Mouse (Mus musculus) hindbrain, postnatal 0 days (tissue): ENCODE results near the gene Coro6. TPM values are rescaled to one million over a fixed set of nuclear protein-coding genes. Genes with fewer than 3 reads are reported as not detected.
A peak's percentile ranks its signal among the peaks of the same experiment; 100 is the strongest.

Experiments used
- ATAC-seq: fragments of 200-750 bp; cut with Nextera tagmentation; 2 replicates; pipeline ENCODE4 v1.8.0; 2017; ENCODE audit warnings: mild to moderate bottlenecking, moderate TSS enrichment, moderate library complexity
- DNase-seq: peaks from one replicate; pipeline ENCODE4 v3.0.0-alpha.2; 2015; ENCODE audit warnings: low spot score
- H3K27ac ChIP-seq: fragments of 300-500 bp; sonication (generic); 2 replicates; pipeline ENCODE4 v1.5.1; 2014; ENCODE audit warnings: mild to moderate bottlenecking
- H3K27me3 ChIP-seq: fragments of 300-500 bp; sonication (generic); 2 replicates; pipeline ENCODE4 v1.6.1; 2014; ENCODE audit warnings: low read length, mixed read lengths; ENCODE audit not compliant: insufficient read depth
- H3K36me3 ChIP-seq: fragments of 300-500 bp; sonication (generic); 2 replicates; pipeline ENCODE4 v1.6.1; 2014; ENCODE audit warnings: low read length, mixed read lengths; ENCODE audit not compliant: insufficient read depth
- H3K4me1 ChIP-seq: fragments of 300-500 bp; sonication (generic); 2 replicates; pipeline ENCODE4 v1.6.1; 2014; ENCODE audit warnings: antibody characterized with exemption, low read length, mixed read lengths; ENCODE audit not compliant: insufficient read depth
- H3K4me2 ChIP-seq: fragments of 300-500 bp; sonication (generic); 2 replicates; pipeline ENCODE4 v1.6.1; 2014; ENCODE audit warnings: low read depth, mild to moderate bottlenecking, low read length, moderate library complexity, mixed read lengths
- H3K4me3 ChIP-seq: fragments of 300-500 bp; sonication (generic); 2 replicates; pipeline ENCODE4 v1.5.1; 2014; ENCODE audit warnings: low read length
- H3K9ac ChIP-seq: fragments of 300-500 bp; sonication (generic); replicated peaks from 2 replicates; pipeline ENCODE4 v1.6.1; 2014; ENCODE audit warnings: mild to moderate bottlenecking, low read length, moderate library complexity, mixed read lengths
- H3K9me3 ChIP-seq: fragments of 300-500 bp; sonication (generic); 2 replicates; pipeline ENCODE4 v1.6.1; 2016; ENCODE audit warnings: low read length, mixed read lengths
- CTCF ChIP-seq: IDR thresholded peaks from 2 replicates; pipeline ENCODE4 v1.5.1; 2016; ENCODE audit warnings: antibody characterized with exemption, control low read depth, low read depth
- WGBS: fragments of 180-500 bp; shearing (Covaris S2); extraction: QIAGEN DNeasy Blood & Tissue Kit; methylation state at CpG from one replicate; pipeline ENCODE4 v1.1.7; 2014; 5-methylcytosine and 5-hydroxymethylcytosine counted together
- polyA plus RNA-seq: library from polyadenylated mRNA; unstranded; fragments of >200 nt; fragmentation: Nextera tagmentation; extraction: Ambion mirVana; gene quantifications from 2 replicates; pipeline ENCODE4 v1.2.1, GENCODE M21; 2015
- total RNA-seq: library from RNA; depleted of rRNA; stranded (reverse); fragments of >200 nt; gene quantifications from 2 replicates; pipeline ENCODE4 v1.2.3, GENCODE M21; 2014

Coro6 gene
- total and polyA plus RNA-seq, 2 experiments from 2014 or later, result 1.3 to 2.4 TPM

DNA sequence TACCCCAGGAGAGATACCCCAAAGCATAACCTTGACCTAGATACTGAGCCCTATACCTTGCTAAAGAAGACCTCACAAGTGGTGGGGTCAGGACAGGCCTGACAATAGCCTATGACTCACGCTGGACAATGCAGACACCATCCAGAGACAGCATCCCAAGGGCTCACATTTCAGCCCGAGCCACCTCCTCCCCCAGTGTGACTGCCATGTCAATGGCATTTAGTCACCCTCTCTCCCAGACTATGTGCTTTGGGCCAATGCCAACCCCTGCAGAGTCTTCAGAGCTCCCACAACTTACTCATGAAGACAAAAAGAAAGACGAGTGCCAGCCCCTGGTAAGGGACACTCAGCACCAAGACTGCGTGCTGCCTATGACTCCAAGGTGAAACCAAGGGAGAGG lies 2.5 kb downstream of the Coro6 start:
- Histone ChIP-seq H3K9ac (no peak overlapping the region), H3K9me3 (no peaks in the 10 kb centered on the region), H3K27ac (no peak overlapping the region), H3K4me3 (no peak overlapping the region), H3K36me3 (no peaks in the 10 kb centered on the region; the same call in 1 of the 2 replicates), H3K27me3 (0 out of 2 replicates have a peak, but pooled peaks cover 4% of the 10 kb centered on the region), H3K4me2 (no peak overlapping the region), H3K4me1 (no peaks in the 10 kb centered on the region)
- DNase-seq, result no peak
- TF ChIP-seq CTCF, result no peak
- WGBS, result 28% methylated on average over 4 of the region's 4 CpGs
- ATAC-seq, result no peak

DNA sequence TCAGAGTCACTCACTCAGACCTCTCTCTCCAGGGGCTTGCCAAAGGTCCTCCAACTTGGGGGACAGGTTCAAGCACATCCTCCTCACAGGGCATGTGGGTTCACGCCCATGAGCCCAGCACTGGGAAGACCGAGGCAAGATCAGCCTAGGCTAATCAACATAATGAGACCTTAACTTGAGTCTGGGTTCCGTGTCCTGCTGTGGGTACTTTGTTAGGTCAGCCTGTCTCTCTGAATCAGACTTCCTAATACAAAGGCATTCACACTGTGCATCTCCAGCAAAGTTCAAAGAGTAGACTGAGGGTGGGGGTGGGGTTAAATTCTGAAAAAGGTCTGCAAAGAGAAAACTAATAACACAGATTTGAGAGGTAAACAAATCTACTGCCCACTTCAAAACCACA lies 2.9 kb downstream of the Coro6 start:
- ATAC-seq, result no peak
- 44% methylated on average over 3 of the region's 3 CpGs for WGBS
- TF ChIP-seq CTCF, result no peak
- Histone ChIP-seq H3K27me3 (0 out of 2 replicates have a peak, but pooled peaks cover 4% of the 10 kb centered on the region), H3K4me3 (no peak overlapping the region), H3K4me1 (no peaks in the 10 kb centered on the region), H3K9ac (no peak overlapping the region), H3K4me2 (no peak overlapping the region), H3K27ac (no peak overlapping the region), H3K9me3 (no peaks in the 10 kb centered on the region), H3K36me3 (no peaks in the 10 kb centered on the region; the same call in 1 of the 2 replicates)
- no peak for DNase-seq

DNA sequence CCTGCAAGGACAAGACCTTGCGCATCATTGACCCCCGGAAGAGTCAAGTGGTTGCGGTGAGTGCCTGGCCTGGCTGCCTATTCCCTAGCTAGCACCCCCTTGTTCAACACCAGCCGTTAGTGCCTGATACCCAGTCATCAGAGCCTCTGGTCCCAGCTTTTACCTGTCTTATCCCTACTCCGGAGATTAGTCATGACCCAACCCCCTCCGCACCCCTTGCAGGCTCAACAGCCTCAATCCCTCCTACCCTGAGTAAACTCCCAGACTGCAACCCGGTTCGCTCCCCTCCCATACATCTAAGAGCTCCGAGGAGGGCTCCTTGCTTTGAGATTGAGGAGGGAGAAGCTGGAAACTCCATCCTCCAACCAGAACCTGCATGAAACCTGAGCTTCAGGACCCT lies 4.3 kb downstream of the Coro6 start:
- Histone ChIP-seq H3K4me3 (no peak overlapping the region), H3K27ac (no peak overlapping the region), H3K4me2 (no peak overlapping the region), H3K9ac (no peak overlapping the region), H3K9me3 (no peaks in the 10 kb centered on the region), H3K36me3 (peaks cover 12% of the 10 kb centered on the region; the same call in 1 of the 2 replicates), H3K4me1 (no peaks in the 10 kb centered on the region), H3K27me3 (no peaks in the 10 kb centered on the region)
- 40% methylated on average over 9 of the region's 9 CpGs for WGBS
- TF ChIP-seq CTCF, result no peak
- ATAC-seq (no peak), DNase-seq (no peak)

DNA sequence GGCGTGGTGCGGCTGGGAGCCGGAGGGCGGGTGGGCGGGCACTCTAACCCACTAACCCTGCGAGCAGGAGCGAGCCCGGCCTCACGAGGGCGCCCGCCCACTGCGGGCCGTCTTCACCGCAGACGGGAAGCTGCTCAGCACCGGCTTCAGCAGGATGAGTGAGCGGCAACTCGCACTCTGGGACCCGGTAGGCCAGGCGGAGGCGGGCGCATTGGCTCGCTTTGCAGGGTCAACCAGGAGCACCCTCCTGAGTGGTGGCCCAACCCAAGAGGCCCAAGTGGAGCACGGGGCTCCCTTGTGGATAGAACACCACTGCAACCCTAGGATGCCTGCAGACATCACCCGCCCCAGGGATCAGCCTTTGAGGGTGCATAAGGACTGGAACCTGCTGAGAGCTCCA lies 4.9 kb downstream of the Coro6 start:
- ATAC-seq, result 0 out of 2 replicates have a peak, but pooled peaks have one; percentile 31
- no peaks in the 10 kb centered on the region for H3K27me3 ChIP-seq
- peak; percentile 47 for DNase-seq

DNA sequence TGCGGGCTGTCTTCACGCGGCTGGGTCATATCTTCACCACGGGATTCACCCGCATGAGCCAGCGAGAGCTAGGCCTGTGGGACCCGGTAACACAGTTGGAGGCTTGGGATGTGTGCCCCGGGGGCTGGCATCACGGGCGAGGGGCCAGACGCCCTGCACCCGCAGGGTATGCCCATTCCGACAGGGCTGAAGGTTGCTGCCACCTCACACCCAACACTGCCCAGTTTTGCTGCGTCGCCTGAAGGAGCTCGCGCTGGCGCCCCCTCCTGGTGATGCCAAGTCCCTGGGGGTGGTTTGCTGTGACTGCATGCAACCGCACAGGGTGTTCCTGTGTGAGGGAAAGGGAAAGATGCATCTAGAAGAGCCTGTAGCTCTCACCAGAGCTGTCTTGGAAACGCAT lies 5.6 kb downstream of the Coro6 start:
- Histone ChIP-seq H3K9ac (no peak overlapping the region), H3K36me3 (peaks cover 21% of the 10 kb centered on the region; the same call in 1 of the 2 replicates), H3K4me3 (no peak overlapping the region), H3K27ac (no peak overlapping the region), H3K27me3 (no peaks in the 10 kb centered on the region), H3K4me1 (no peaks in the 10 kb centered on the region), H3K9me3 (no peaks in the 10 kb centered on the region), H3K4me2 (peak overlapping the region; percentile 27; the same call in 1 of the 2 replicates)
- ATAC-seq (peak; percentile 55), DNase-seq (peak; percentile 80)
- WGBS, result 18% methylated on average over 20 of the region's 20 CpGs
- TF ChIP-seq CTCF, result peak; percentile 84

More for the DNA sequence above, 4.9 kb downstream of the Coro6 start:
- Histone ChIP-seq H3K9me3 (no peaks in the 10 kb centered on the region), H3K4me1 (no peaks in the 10 kb centered on the region), H3K4me2 (no peak overlapping the region), H3K4me3 (no peak overlapping the region), H3K36me3 (peaks cover 14% of the 10 kb centered on the region; the same call in 1 of the 2 replicates), H3K9ac (no peak overlapping the region), H3K27ac (no peak overlapping the region)
- WGBS, result 6% methylated on average over 24 of the region's 25 CpGs
- peak; percentile 44 for TF ChIP-seq CTCF

DNA sequence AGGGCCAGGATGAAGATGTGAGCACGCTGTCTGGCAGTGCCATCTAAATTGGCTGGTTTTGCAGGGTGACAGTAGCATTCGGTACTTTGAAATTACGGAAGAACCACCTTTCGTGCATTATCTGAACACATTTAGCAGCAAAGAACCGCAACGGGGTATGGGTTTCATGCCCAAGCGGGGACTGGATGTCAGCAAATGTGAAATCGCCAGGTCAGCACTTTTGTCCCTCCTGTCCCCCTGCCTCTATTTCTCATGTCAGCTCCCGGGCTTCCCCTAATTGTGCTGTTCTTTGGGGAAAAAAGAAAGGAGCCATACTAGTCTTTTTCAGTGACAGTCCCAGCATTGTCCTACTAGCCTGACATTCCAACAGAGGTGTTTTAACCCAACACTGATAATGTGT lies 6.2 kb downstream of the Coro6 start:
- no peaks in the 10 kb centered on the region for H3K4me1 ChIP-seq
- H3K36me3 ChIP-seq, result peaks cover 21% of the 10 kb centered on the region; the same call in 1 of the 2 replicates
- no peaks in the 10 kb centered on the region for H3K9me3 ChIP-seq
- 85% methylated on average over 9 of the region's 9 CpGs for WGBS
- H3K4me3 ChIP-seq, result no peak overlapping the region
- H3K27ac ChIP-seq, result no peak overlapping the region
- no peak overlapping the region for H3K4me2 ChIP-seq
- no peaks in the 10 kb centered on the region for H3K27me3 ChIP-seq
- ATAC-seq, result no peak
- TF ChIP-seq CTCF, result no peak
- H3K9ac ChIP-seq, result no peak overlapping the region
- DNase-seq, result no peak

DNA sequence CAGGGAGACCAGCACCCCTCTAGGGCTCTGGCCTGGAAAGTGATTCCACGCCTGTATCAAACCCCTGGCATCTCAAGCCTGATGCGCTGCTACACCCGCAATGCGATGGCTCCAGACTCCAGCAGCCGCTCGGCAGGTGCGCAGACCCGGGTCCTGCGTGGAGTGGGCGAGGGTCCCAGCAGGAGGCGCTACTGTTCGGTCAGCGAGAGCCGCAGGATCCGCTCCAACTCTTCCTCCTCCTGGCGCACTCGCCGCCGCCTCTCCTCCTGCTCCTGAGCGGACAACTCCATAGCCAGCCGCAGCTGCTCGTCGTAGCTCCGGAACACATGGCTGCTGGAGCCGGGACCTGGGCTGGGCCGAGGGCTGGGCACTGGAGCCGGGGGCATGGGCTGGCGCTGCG lies 9.2 kb downstream of the Coro6 start:
- Histone ChIP-seq H3K9me3 (no peaks in the 10 kb centered on the region), H3K9ac (no peak overlapping the region), H3K36me3 (peaks cover 21% of the 10 kb centered on the region), H3K4me2 (no peak overlapping the region), H3K27ac (no peak overlapping the region), H3K27me3 (no peaks in the 10 kb centered on the region), H3K4me3 (no peak overlapping the region), H3K4me1 (no peaks in the 10 kb centered on the region)
- TF ChIP-seq CTCF, result no peak
- ATAC-seq (no peak), DNase-seq (no peak)
- 80% methylated on average over 29 of the region's 29 CpGs for WGBS
